Mouse (Mus musculus) T-cell, adult 2 months (primary cell): ENCODE data around the gene Ap3m1.

Source experiments
- DNase-seq: peaks from one replicate; pipeline ENCODE4 v3.0.0; 2022; ENCODE audit warnings: low spot score

Ap3m1 gene

DNA sequence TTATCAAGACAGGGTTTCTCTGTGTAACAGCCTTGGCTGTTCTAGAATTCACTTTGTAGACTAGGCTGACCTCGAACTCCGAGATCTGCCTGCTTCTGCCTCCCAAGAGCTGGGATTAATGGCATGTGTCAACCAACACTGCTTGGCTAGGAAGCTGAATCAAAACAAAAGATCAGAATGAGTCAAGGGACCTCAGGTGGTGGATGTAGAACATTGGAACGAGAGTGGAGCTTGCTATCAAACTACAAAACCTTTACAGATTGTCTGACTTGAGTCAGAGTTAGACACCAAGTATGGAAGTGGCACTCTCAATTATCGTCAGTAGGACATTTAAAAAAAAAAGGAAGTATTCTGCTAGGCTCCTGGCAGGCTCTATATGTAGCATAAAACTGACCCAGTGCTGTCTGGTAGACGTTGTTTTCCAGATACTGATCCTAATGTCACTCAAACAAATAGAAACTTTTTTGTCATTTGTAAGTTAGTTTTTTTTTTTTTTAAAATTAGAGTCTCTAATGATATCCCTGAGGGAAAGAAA lies 38.4 kb downstream of the Ap3m1 start:
- DNase-seq: no peak

DNA sequence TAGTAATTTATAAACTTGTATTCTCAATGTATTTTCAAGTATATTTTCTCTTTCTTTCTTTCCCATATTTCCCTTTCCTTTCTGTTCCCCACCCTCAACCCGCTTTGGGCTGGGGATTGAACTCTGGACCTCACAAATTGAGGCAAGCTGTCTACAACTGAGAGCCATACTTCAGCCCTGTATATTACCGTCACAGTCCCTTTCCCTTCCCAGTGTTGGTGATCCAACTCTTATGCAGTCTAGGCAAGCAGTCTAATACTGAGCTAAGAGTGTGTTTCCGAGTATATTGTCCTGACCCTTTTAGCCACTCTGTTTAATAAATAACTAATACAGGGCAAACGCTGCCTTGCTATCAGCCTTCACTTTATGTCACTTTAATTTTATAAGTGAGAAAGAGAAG lies 52.7 kb downstream of the Ap3m1 start:
- DNase-seq: no peak

DNA sequence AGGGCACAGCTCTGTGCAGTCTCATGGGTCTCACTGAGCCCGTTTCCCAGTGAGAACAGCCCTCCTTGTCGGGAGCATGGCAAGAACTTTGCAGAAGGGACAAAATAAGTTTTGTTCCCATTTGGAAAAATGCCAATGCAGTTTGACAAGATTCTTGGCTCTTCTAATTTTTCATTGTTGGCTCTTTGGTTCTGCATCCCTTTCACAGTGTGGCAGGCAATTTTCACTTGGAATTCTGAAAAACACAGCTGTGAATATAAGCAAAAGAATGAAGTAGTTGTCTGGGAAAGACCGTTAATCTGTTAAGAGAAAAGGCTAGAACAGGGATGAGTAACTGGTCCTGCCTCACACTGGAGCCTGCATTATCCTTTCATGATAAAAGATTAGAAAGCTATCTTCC lies 54.8 kb downstream of the Ap3m1 start:
- no peak for DNase-seq

DNA sequence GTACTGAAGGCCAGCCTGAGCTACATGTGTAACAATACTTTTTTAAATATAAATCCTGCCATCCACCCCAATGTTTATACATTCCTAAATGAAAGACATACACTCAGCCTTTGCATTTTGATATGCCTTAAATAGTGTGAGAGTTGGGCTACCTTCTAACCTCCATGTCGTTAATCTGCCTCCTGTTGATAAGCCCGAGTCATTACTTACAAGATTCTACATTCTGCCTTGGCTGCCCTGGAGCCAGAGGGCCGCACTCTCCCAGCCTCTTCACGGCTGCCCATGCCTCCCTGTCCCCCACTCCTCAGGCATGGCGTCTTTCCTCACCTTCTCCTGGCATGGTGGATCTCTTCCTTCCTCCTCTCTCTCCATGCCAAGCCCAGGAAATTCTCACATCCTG lies 55.9 kb downstream of the Ap3m1 start:
- no peak for DNase-seq

DNA sequence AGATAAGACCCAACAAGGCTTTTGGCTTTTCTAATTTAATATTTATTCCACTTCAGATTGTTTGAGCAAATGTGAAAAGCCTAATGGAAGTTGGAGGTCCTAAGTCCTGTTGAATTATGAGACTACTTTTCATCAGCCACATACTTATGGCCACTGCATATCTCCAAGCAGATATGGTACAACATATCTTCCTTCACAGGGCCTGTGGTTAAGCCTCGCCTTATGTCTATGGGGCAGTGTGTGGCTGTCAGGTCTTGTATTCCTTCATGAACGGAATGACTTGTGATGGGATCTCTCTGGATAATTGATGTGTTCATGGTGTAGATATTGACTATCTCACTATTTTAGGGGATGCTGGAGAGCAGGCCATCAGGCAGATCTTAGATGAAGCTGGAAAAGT lies 56.8 kb downstream of the Ap3m1 start:
- DNase-seq: no peak

DNA sequence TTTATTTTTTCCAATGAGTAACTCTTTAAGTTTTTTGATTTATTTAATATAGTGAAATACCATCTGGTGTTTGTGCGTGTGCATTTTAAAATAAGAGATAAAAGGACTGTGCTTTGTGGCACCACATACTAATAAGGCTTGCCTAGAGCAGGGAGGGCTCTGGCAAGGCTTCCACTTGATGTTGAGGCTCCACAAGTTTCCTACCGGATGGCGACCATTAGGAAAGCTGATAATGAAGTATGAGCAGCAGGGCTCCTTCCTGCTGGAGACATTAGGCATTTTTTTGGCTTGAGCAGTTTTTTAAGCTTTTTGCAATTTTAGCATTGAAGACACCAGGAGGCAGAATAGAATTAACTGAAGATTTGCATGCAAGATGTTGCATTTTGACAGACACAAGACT lies 57.8 kb downstream of the Ap3m1 start:
- DNase-seq: no peak

DNA sequence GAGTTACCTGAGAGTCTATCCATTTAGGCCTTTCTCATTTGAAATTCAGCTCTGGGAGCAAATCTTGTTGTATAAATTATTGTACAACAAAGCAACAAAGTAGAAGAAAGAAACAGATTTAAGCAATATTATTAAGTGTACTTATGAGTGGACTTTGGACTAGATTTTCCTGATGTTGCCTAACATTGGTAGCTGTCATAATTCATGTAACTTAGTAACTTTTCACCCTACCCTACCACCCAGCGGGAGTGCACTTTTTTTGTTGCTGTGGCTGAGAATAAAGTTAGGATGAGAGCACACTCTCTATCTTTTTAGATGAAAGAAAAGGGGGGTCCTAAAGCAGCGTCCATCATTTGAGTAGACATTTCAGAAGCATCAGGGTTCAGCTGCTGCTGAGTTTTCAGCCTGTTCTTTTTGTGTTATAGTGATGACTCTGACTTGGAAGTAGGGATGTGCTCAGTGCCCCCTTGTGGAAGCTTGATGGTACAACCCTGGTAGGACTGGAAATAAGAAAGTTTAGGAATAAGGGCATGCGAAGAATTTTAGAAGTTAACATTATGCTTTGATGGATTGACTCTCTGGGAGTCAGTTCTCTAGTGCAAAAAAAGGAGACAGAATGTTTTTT lies 59.1 kb downstream of the Ap3m1 start:
- peak; percentile 18 for DNase-seq

DNA sequence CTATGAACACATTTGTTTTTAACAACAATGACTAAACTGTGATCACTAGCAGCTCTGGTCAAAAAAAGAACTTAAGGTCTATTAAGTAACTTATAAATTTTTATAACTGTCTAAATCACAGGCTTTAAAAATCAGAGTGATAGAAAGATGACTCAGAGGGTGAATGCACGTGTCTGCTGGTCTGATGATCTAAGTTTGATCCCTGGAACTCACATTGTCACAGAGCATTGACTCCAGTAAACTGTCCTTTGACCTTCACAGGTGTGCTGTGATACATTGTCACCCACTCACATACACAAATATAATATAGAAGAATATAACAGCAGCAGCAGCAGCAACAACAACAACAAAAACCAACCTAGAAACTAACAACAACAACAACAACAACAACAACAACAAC lies 60.8 kb downstream of the Ap3m1 start:
- no peak for DNase-seq

DNA sequence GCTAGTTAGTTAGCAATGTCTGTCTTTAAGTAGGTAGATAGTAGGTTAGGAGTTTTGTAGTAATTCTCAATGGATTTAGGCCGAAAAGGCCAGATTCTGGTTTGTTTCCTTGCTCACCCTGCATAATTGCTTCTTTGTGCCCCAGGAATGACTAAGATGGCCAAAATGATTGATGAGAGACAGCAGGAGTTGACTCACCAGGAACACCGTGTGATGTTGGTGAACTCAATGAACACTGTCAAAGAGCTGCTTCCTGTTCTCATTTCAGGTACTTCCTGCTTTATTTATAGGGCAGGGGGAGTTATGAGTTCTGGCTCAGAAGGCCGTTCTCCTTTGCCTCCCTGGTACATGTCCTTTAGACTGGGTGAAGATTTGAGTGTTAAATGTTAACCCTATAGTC lies 66.8 kb downstream of the Ap3m1 start:
- no peak for DNase-seq

DNA sequence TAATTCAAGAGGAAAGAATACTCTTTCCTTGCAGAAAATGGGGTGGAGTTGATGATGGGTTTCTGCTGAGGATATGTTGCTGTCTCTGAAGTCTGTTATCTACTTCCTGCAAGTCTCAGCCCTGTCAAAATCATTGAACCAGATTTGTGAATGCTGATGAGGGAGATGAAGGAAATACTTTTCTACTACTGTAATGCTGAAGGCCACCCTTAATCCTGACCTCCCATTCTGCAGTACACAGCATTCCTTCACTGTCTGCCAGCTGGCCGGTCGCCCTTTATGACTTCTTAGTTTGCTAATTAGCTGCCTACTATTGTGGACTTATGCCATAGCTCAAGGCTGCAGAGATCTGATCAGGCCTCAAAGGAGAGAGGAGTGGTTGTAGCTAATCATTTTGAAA lies 68.5 kb downstream of the Ap3m1 start:
- no peak for DNase-seq
